In the genomic region with DNA sequence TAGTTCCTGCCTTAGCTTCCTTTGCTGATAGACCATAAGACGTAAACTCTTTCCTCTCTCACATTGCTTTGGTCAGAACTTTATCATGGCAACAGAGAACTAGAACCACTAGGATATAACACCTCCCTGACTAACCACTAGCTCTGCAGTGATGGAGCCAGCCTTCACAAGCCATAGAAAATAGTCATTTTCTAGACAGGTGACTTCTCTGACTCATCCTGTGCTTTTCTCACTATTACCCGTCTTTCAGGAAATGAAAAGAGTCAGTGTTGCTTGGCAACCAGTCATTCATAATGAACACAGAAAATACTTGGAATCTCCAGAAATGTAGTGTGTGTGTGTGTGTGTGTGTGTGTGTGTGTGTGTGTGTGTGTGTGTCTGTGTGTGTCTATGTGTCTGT, we compare ENCODE assay signal across 32 mouse cellular contexts. TPM values are rescaled to one million over a fixed set of nuclear protein-coding genes. Genes with fewer than 3 reads are reported as not detected.
A peak's percentile ranks its signal among the peaks of the same experiment; 100 is the strongest.
DNase-seq lines count a peak whose midpoint lies in the region; ATAC-seq and TF ChIP-seq lines count a peak whose summit lies in the region.
"Had no signal": no experiment of that assay in that cellular context is flagged by ENCODE, and none has a peak within 500 bp of the region (broad histone marks: within the 10 kb centered on the region; RNA-seq: fewer than 3 reads in every experiment).

No protein-coding gene starts in this region.

- H3K36me3 ChIP-seq in forebrain, postnatal 0 days (ENCODE audit: insufficient read depth) = no peaks in the 10 kb centered on the region
- H3K36me3 ChIP-seq in forebrain, embryonic 13.5 days (ENCODE audit: poor library complexity, severe bottlenecking) = no peaks in the 10 kb centered on the region
- H3K36me3 ChIP-seq in lung, postnatal 0 days (ENCODE audit: insufficient read depth, low read length) = no peaks in the 10 kb centered on the region
- H3K36me3 ChIP-seq: embryonic facial prominence, embryonic 10.5 days; embryonic facial prominence, embryonic 15.5 days; forebrain, embryonic 15.5 days; heart, embryonic 13.5 days; hindbrain, embryonic 15.5 days; midbrain, embryonic 12.5 days; neural tube, embryonic 12.5 days had no signal

- no peak overlapping the region for H3K9ac ChIP-seq in forebrain, postnatal 0 days
- H3K9ac ChIP-seq in forebrain, embryonic 13.5 days = no peak overlapping the region
- H3K9ac ChIP-seq in lung, postnatal 0 days (replicated peaks; ENCODE audit: low read depth) = no peak overlapping the region
- H3K9ac ChIP-seq: embryonic facial prominence, embryonic 15.5 days; forebrain, embryonic 15.5 days; heart, embryonic 13.5 days; hindbrain, embryonic 15.5 days; liver, embryonic 14.5 days; lung, embryonic 14.5 days; midbrain, embryonic 12.5 days; neural tube, embryonic 12.5 days had no signal

- H3K27me3 ChIP-seq in forebrain, postnatal 0 days (ENCODE audit: insufficient read depth, low read length) = no peaks in the 10 kb centered on the region
- H3K27me3 ChIP-seq in forebrain, embryonic 13.5 days = peaks cover 3% of the 10 kb centered on the region; the same call in 1 of the 2 replicates
- H3K27me3 ChIP-seq in lung, postnatal 0 days (replicated peaks; ENCODE audit: insufficient read depth, low read length) = no peaks in the 10 kb centered on the region
- H3K27me3 ChIP-seq: embryonic facial prominence, embryonic 15.5 days; forebrain, embryonic 15.5 days; heart, embryonic 13.5 days; hindbrain, embryonic 15.5 days; midbrain, embryonic 12.5 days; neural tube, embryonic 12.5 days had no signal

- WGBS in forebrain, postnatal 0 days = 50% methylated on average over 2 of the region's 2 CpGs
- 52% methylated on average over 2 of the region's 2 CpGs for WGBS in forebrain, embryonic 13.5 days
- 31% methylated on average over 2 of the region's 2 CpGs for WGBS in lung, postnatal 0 days

- TF ChIP-seq CTCF in forebrain, postnatal 0 days (IDR thresholded peaks at IDR 0.05; ENCODE audit: low read depth) = no peak
- no peak for TF ChIP-seq CTCF in brain, embryonic 14.5 days (IDR thresholded peaks at IDR 0.05; ENCODE audit: borderline replicate concordance, extremely low read depth, insufficient read depth, insufficient read length)
- TF ChIP-seq CTCF in lung, postnatal 0 days (IDR thresholded peaks at IDR 0.05) = no peak

- no peak for DNase-seq in forebrain, postnatal 0 days
- peak; percentile 29 for DNase-seq in 3T3-L1 (ENCODE audit: low read depth, low spot score)
- peak; percentile 21 for DNase-seq in brain, embryonic 14.5 days (ENCODE audit: low read depth)
- no peak for DNase-seq in lung, postnatal 0 days (ENCODE audit: low spot score)
- DNase-seq in kidney, adult 18-20 months = no peak
- DNase-seq: adrenal gland, postnatal 36 days; cerebellum, adult 8-10 months; cerebellum, postnatal 25 days; gastrocnemius, postnatal 10 days; heart, postnatal 10 days; kidney, adult 9 months; kidney, postnatal 10 days; liver; lung, embryonic 14.5 days; lung, postnatal 36 days; right cerebral cortex, adult 18-20 months; spleen, adult 18-20 months; thymus, adult 18-20 months; thymus, postnatal 25 days had no signal

- no peak overlapping the region for H3K4me2 ChIP-seq in forebrain, postnatal 0 days (ENCODE audit: low read depth)
- no peak overlapping the region for H3K4me2 ChIP-seq in forebrain, embryonic 13.5 days
- H3K4me2 ChIP-seq in lung, postnatal 0 days (replicated peaks; ENCODE audit: low read depth, low read length) = no peak overlapping the region
- H3K4me2 ChIP-seq: embryonic facial prominence, embryonic 15.5 days; forebrain, embryonic 15.5 days; heart, embryonic 13.5 days; hindbrain, embryonic 15.5 days; lung, embryonic 14.5 days; midbrain, embryonic 12.5 days; neural tube, embryonic 12.5 days had no signal

- no peak for TF ChIP-seq EP300 in lung, postnatal 0 days (IDR thresholded peaks at IDR 0.05)

- no peak for TF ChIP-seq POLR2A in brain, embryonic 14.5 days (IDR thresholded peaks at IDR 0.05; ENCODE audit: borderline replicate concordance, extremely low read depth, insufficient read depth, insufficient read length, poor library complexity, severe bottlenecking)

- peak; percentile 69; the same call in 1 of the 2 replicates for ATAC-seq in forebrain, postnatal 0 days
- no peak for ATAC-seq in forebrain, embryonic 13.5 days
- ATAC-seq in CD4-positive, CD25-positive, alpha-beta regulatory T cell, adult 4 months = peak; percentile 80
- ATAC-seq in lung, postnatal 0 days = no peak
- ATAC-seq: forebrain, embryonic 15.5 days; intestine, embryonic 16.5 days had no signal

- no peaks in the 10 kb centered on the region for H3K4me1 ChIP-seq in forebrain, postnatal 0 days (ENCODE audit: insufficient read depth)
- H3K4me1 ChIP-seq in forebrain, embryonic 13.5 days = peaks cover 6% of the 10 kb centered on the region
- no peaks in the 10 kb centered on the region for H3K4me1 ChIP-seq in lung, postnatal 0 days (ENCODE audit: insufficient read depth, low read depth, low read length)
- H3K4me1 ChIP-seq: embryonic facial prominence, embryonic 10.5 days; embryonic facial prominence, embryonic 15.5 days; heart, embryonic 13.5 days; midbrain, embryonic 12.5 days; neural tube, embryonic 12.5 days had no signal

- H3K27ac ChIP-seq in forebrain, postnatal 0 days (ENCODE audit: low read depth, low read length) = no peak overlapping the region
- no peak overlapping the region for H3K27ac ChIP-seq in forebrain, embryonic 13.5 days
- no peak overlapping the region for H3K27ac ChIP-seq in lung, postnatal 0 days (ENCODE audit: low read length)
- H3K27ac ChIP-seq: embryonic facial prominence, embryonic 10.5 days; embryonic facial prominence, embryonic 15.5 days; forebrain, embryonic 15.5 days; heart, embryonic 13.5 days; hindbrain, embryonic 15.5 days; liver, embryonic 14.5 days; midbrain, embryonic 12.5 days; neural tube, embryonic 12.5 days; stomach, postnatal 0 days had no signal

- H3K4me3 ChIP-seq in forebrain, postnatal 0 days (ENCODE audit: low read depth, low read length) = no peak overlapping the region
- H3K4me3 ChIP-seq in forebrain, embryonic 13.5 days = no peak overlapping the region
- no peak overlapping the region for H3K4me3 ChIP-seq in lung, postnatal 0 days (ENCODE audit: low read depth, low read length)
- H3K4me3 ChIP-seq: embryonic facial prominence, embryonic 10.5 days; embryonic facial prominence, embryonic 15.5 days; forebrain, embryonic 15.5 days; heart, embryonic 13.5 days; hindbrain, embryonic 15.5 days; midbrain, embryonic 12.5 days; myocyte; neural tube, embryonic 12.5 days had no signal

- no peaks in the 10 kb centered on the region for H3K9me3 ChIP-seq in forebrain, postnatal 0 days (ENCODE audit: low read length)
- H3K9me3 ChIP-seq in forebrain, embryonic 13.5 days (replicated peaks) = no peaks in the 10 kb centered on the region
- no peaks in the 10 kb centered on the region for H3K9me3 ChIP-seq in lung, postnatal 0 days (ENCODE audit: low read length)
- H3K9me3 ChIP-seq: embryonic facial prominence, embryonic 10.5 days; embryonic facial prominence, embryonic 15.5 days; forebrain, embryonic 15.5 days; heart, embryonic 13.5 days; hindbrain, embryonic 15.5 days; midbrain, embryonic 12.5 days; neural tube, embryonic 12.5 days had no signal

RNA-seq across cellular contexts. Expression of a gene that starts 29.4 kb away (rescaled TPM):
- total RNA-seq in forebrain, postnatal 0 days (2014; rRNA removed) = 7.5 and 8.2 TPM in 2 replicates
- 3.4 and 6.3 TPM in 2 replicates for polyA plus RNA-seq in forebrain, postnatal 0 days (2015; fragmentation: Nextera tagmentation; extraction: Ambion mirVana)
- 6.3 and 7.4 TPM in 2 replicates for polyA plus RNA-seq in forebrain, embryonic 13.5 days (2015; fragmentation: Nextera tagmentation; extraction: Ambion mirVana)
- polyA plus RNA-seq in CD4-positive, CD25-positive, alpha-beta regulatory T cell, adult 4 months (2017; shearing (Covaris generic)) = 10 to 100 TPM; 36.8 to 37.5 TPM
- 6.8 and 7.1 TPM in 2 replicates for polyA plus RNA-seq in brain, embryonic 14.5 days (2012; rRNA removed)
- 20.0 and 25.0 TPM in 2 replicates for polyA plus RNA-seq in lung, postnatal 0 days (2015; fragmentation: Nextera tagmentation; extraction: Ambion mirVana)

Comparison
In these comparisons a context has a peak if more than half of its experiments do, and no peak if none do; other contexts are left out.
1. ATAC-seq: peak in forebrain, postnatal 0 days (single experiment) and CD4-positive, CD25-positive, alpha-beta regulatory T cell, adult 4 months (single experiment); none in forebrain, embryonic 13.5 days (single experiment) and lung, postnatal 0 days (single experiment).
2. DNase-seq: peak in 3T3-L1 (single experiment) and brain, embryonic 14.5 days (single experiment); none in forebrain, postnatal 0 days (single experiment), lung, postnatal 0 days (single experiment) and kidney, adult 18-20 months (single experiment).